Mouse (Mus musculus) ES-Bruce4 (cell line): ENCODE results near the gene Il5. TPM values are rescaled to one million over a fixed set of nuclear protein-coding genes. Genes with fewer than 3 reads are reported as not detected.

Experiments
- H3K27ac ChIP-seq: 2 replicates; pipeline ENCODE4 v1.5.1; 2012; ENCODE audit warnings: low read length, inconsistent platforms; ENCODE audit not compliant: insufficient read depth
- H3K27me3 ChIP-seq: 2 replicates; pipeline ENCODE4 v1.6.1; 2012; ENCODE audit warnings: mild to moderate bottlenecking, low read length, inconsistent platforms; ENCODE audit not compliant: control insufficient read depth, poor library complexity, insufficient read depth, severe bottlenecking
- H3K36me3 ChIP-seq: 2 replicates; pipeline ENCODE4 v1.6.1; 2012; ENCODE audit warnings: inconsistent platforms, mild to moderate bottlenecking, low read length, moderate library complexity; ENCODE audit not compliant: control insufficient read depth, poor library complexity, insufficient read depth, severe bottlenecking
- H3K4me1 ChIP-seq: one replicate; pipeline ENCODE4 v1.8.1; 2011; ENCODE audit warnings: low read length; ENCODE audit not compliant: control insufficient read depth, insufficient read depth
- H3K4me3 ChIP-seq: 2 replicates; pipeline ENCODE4 v1.5.1; 2011; ENCODE audit warnings: low read depth, mild to moderate bottlenecking, low read length
- H3K9ac ChIP-seq: 2 replicates; pipeline ENCODE4 v1.6.1; 2012; ENCODE audit warnings: low read depth, mild to moderate bottlenecking, inconsistent platforms; ENCODE audit not compliant: poor library complexity, severe bottlenecking
- H3K9me3 ChIP-seq: replicated peaks from 2 replicates; pipeline ENCODE4 v1.6.1; 2012; ENCODE audit warnings: mild to moderate bottlenecking, low read length, inconsistent platforms; ENCODE audit not compliant: control insufficient read depth, poor library complexity, insufficient read depth, severe bottlenecking
- CTCF ChIP-seq: IDR thresholded peaks from one replicate; pipeline ENCODE4 v1.8.1; 2011; ENCODE audit warnings: low read depth, low read length
- EP300 ChIP-seq: IDR thresholded peaks from 2 replicates; pipeline ENCODE4 v1.6.1; 2011; ENCODE audit warnings: low read depth, low read length; ENCODE audit not compliant: insufficient read depth
- POLR2A ChIP-seq: IDR thresholded peaks from one replicate; pipeline ENCODE4 v1.8.1; 2011; ENCODE audit warnings: low read length; ENCODE audit not compliant: insufficient read depth
- polyA plus RNA-seq: library from polyadenylated mRNA; stranded (reverse); fragments of >200 nt; gene quantifications from 2 replicates; pipeline ENCODE4 v1.2.4, GENCODE M21; 2011; ENCODE audit warnings: low read depth; ENCODE audit not compliant: missing spikeins, insufficient read depth, insufficient read length

Gene Il5
- polyA plus RNA-seq, 1 experiment = not detected

- TF ChIP-seq CTCF (peak; percentile 98), POLR2A (no peak), EP300 (peak; percentile 43; the same call in 1 of the 2 replicates)
- Histone ChIP-seq H3K4me1 (no peaks in the 10 kb centered on the region), H3K27ac (no peak overlapping the region), H3K9ac (no peak overlapping the region), H3K4me3 (0 out of 2 replicates have a peak overlapping the region, but pooled peaks have one; percentile 21), H3K27me3 (no peaks in the 10 kb centered on the region), H3K36me3 (no peaks in the 10 kb centered on the region), H3K9me3 (no peaks in the 10 kb centered on the region)
These were observed 15.2 kb downstream of the Il5 start for GRCm38 (mm10) chr11:53735682-53736245.

GRCm38 (mm10) chr11:53736771-53737572 is 16.4 kb downstream of the Il5 start:
- no peak overlapping the region for H3K9ac ChIP-seq
- no peaks in the 10 kb centered on the region for H3K9me3 ChIP-seq
- H3K27me3 ChIP-seq = no peaks in the 10 kb centered on the region
- TF ChIP-seq POLR2A (no peak), EP300 (no peak), CTCF (peak; percentile 85)
- H3K4me1 ChIP-seq = no peaks in the 10 kb centered on the region
- H3K27ac ChIP-seq = no peak overlapping the region
- H3K4me3 ChIP-seq = no peak overlapping the region
- H3K36me3 ChIP-seq = no peaks in the 10 kb centered on the region

- no peaks in the 10 kb centered on the region for H3K4me1 ChIP-seq
- no peak for TF ChIP-seq EP300
- TF ChIP-seq CTCF = peak; percentile 47
- H3K9ac ChIP-seq = no peak overlapping the region
- no peaks in the 10 kb centered on the region for H3K9me3 ChIP-seq
- no peak overlapping the region for H3K27ac ChIP-seq
- H3K4me3 ChIP-seq = no peak overlapping the region
- no peaks in the 10 kb centered on the region for H3K36me3 ChIP-seq
- no peaks in the 10 kb centered on the region for H3K27me3 ChIP-seq
These were observed 17.0 kb downstream of the Il5 start for GRCm38 (mm10) chr11:53737573-53737946.

DNA sequence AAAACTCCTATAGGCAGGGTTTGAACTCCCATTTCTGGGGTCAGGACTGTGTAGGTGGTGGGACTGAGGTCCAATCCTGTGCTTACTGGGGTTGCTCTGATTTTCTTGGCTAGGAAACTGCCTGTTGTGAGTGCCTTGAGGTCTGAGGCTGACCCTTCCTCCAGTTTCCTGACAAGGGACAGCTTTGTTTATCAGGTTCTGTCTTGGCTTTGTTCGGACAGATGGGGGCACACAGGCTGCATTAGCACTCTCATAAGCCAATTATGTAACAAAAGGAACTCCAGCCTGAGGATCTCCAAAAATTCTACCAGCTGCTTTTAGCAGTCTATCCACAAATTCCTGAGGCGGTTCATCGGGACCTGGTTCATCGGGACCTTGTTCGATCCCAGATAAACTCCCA is 21.8 kb downstream of the Il5 start:
- no peak for TF ChIP-seq POLR2A
- TF ChIP-seq EP300 = 0 out of 2 replicates have a peak, but pooled peaks have one; percentile 39
- no peak overlapping the region for H3K27ac ChIP-seq
- peaks cover 4% of the 10 kb centered on the region for H3K4me1 ChIP-seq
- no peaks in the 10 kb centered on the region for H3K27me3 ChIP-seq
- H3K9me3 ChIP-seq = no peaks in the 10 kb centered on the region
- no peaks in the 10 kb centered on the region for H3K36me3 ChIP-seq
- H3K4me3 ChIP-seq = no peak overlapping the region
- H3K9ac ChIP-seq = no peak overlapping the region

DNA sequence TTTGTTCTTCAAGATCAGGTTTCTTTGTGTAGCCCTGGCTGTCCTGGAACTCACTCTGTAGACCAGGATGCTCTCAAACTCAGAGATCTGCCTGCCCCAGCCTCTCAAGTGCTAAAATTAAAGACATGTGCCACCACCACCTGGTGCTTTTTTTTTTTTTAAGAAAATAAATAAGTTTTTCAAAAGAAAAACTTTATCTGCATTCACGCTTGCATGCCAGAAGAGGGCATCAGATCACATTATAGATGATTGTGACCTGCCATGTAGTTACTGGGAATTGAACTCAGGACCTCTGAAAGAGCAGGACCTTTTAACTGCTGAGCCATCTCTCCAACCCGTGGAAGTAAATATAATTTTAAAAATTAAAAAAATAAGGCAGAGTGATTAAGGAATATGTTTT is 24.7 kb downstream of the Il5 start:
- Histone ChIP-seq H3K36me3 (no peaks in the 10 kb centered on the region), H3K27me3 (no peaks in the 10 kb centered on the region)

GRCm38 (mm10) chr11:53747985-53748384 is 27.4 kb downstream of the Il5 start:
- Histone ChIP-seq H3K4me3 (no peak overlapping the region), H3K9ac (no peak overlapping the region), H3K9me3 (no peaks in the 10 kb centered on the region), H3K4me1 (peaks cover 5% of the 10 kb centered on the region), H3K27me3 (no peaks in the 10 kb centered on the region), H3K27ac (no peak overlapping the region), H3K36me3 (no peaks in the 10 kb centered on the region)
- TF ChIP-seq EP300 (no peak), CTCF (no peak), POLR2A (no peak)

More for the DNA sequence above, 24.7 kb downstream of the Il5 start:
- H3K27ac ChIP-seq = no peak overlapping the region
- no peak overlapping the region for H3K9ac ChIP-seq
- no peak overlapping the region for H3K4me3 ChIP-seq
- peaks cover 5% of the 10 kb centered on the region for H3K4me1 ChIP-seq
- H3K9me3 ChIP-seq = no peaks in the 10 kb centered on the region
- TF ChIP-seq CTCF (no peak), EP300 (no peak), POLR2A (no peak)
